Mouse (Mus musculus) T-helper 1 cell (primary cell): ENCODE data around the gene Fmnl3.

Experiments
- in situ Hi-C: fragments of 300-600 bp; cut with MboI, MseI; formaldehyde crosslinking; loops from one replicate; pipeline ENCODE4 v1.15.1; 2025; ENCODE audit warnings: high pct_unique_total_duplicates

Fmnl3 gene

GRCm38 (mm10) chr15:99318071-99318470 lies 52.2 kb downstream of the Fmnl3 start:
- in situ Hi-C loops: no loop called here

- in situ Hi-C loops: no loop called here
Observed at GRCm38 (mm10) chr15:99317267-99317651, 53.0 kb downstream of the Fmnl3 start.

- in situ Hi-C loops: no loop called here
Observed at GRCm38 (mm10) chr15:99316314-99317266, 53.7 kb downstream of the Fmnl3 start.

- in situ Hi-C loops: no loop called here
Observed at GRCm38 (mm10) chr15:99314891-99315290, 55.4 kb downstream of the Fmnl3 start.

GRCm38 (mm10) chr15:99310617-99311016 lies 59.7 kb downstream of the Fmnl3 start:
- in situ Hi-C loops: no loop called here

- in situ Hi-C loops: no loop called here
Observed at GRCm38 (mm10) chr15:99309549-99309948, 60.7 kb downstream of the Fmnl3 start.

GRCm38 (mm10) chr15:99307476-99307875 lies 62.8 kb downstream of the Fmnl3 start:
- in situ Hi-C loops: no loop called here

- in situ Hi-C loops: no loop called here
Observed at GRCm38 (mm10) chr15:99296213-99296612, 74.1 kb downstream of the Fmnl3 start.

GRCm38 (mm10) chr15:99295484-99295981 lies 74.7 kb downstream of the Fmnl3 start, which contains the start of gene Fam186b:
Fam186b (minus strand) TSS chr15:99295888.
- in situ Hi-C loops: no loop called here

GRCm38 (mm10) chr15:99294813-99295374 lies 75.4 kb downstream of the Fmnl3 start, which contains the start of gene Prpf40b:
Prpf40b (plus strand) TSS chr15:99295087.
- in situ Hi-C loops: no loop called here

- in situ Hi-C loops: no loop called here
Observed at GRCm38 (mm10) chr15:99294287-99294686, 76.0 kb downstream of the Fmnl3 start.

GRCm38 (mm10) chr15:99290586-99290985 lies 79.7 kb downstream of the Fmnl3 start:
- in situ Hi-C loops: no loop called here

- in situ Hi-C loops: no loop called here
Observed at GRCm38 (mm10) chr15:99285189-99285535, 85.1 kb downstream of the Fmnl3 start.

GRCm38 (mm10) chr15:99284527-99285188 lies 85.6 kb downstream of the Fmnl3 start:
- in situ Hi-C loops: no loop called here

GRCm38 (mm10) chr15:99283456-99283855 lies 86.8 kb downstream of the Fmnl3 start:
- in situ Hi-C loops: no loop called here

GRCm38 (mm10) chr15:99278271-99278670 lies 92.0 kb downstream of the Fmnl3 start:
- in situ Hi-C loops: no loop called here

- in situ Hi-C loops: no loop called here
Observed at GRCm38 (mm10) chr15:99276095-99276494, 94.2 kb downstream of the Fmnl3 start.
